8 mouse cellular contexts compared by ENCODE assay signal in the genomic region with DNA sequence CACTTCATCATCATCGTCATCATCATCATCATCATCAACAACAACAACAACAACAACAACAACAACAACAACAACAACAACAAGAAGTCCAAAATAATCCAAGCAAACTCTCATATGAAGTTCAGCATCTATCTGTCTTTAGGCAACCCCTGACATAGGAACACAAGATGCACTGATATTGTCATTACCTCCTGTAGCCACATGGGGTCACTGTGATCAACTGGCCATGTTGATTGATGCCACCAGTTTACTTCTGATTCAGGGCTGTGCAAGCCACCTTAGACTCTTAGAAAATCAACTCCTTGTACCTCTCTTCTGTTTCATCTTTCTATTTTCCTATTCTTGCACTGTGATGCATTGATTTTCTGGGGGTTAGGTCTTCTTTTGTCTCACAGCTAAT.
A peak's percentile ranks its signal among the peaks of the same experiment; 100 is the strongest.
DNase-seq lines count a peak whose midpoint lies in the region; ATAC-seq and TF ChIP-seq lines count a peak whose summit lies in the region.

No protein-coding gene starts in this region.

- H3K27ac ChIP-seq in heart, embryonic 11.5 days (ENCODE audit: low read depth, low read length) = no peak overlapping the region
- H3K27ac ChIP-seq in hindbrain, embryonic 13.5 days = no peak overlapping the region
- H3K27ac ChIP-seq in midbrain, embryonic 13.5 days = no peak overlapping the region
- H3K27ac ChIP-seq in testis, adult 2 months (ENCODE audit: control insufficient read depth, insufficient read depth, low read depth, low read length) = no peak overlapping the region

- no peaks in the 10 kb centered on the region for H3K36me3 ChIP-seq in heart, embryonic 11.5 days (ENCODE audit: control insufficient read depth, insufficient read depth, low read length)
- no peaks in the 10 kb centered on the region for H3K36me3 ChIP-seq in hindbrain, embryonic 13.5 days
- H3K36me3 ChIP-seq in midbrain, embryonic 13.5 days = no peaks in the 10 kb centered on the region
- no peaks in the 10 kb centered on the region for H3K36me3 ChIP-seq in testis, adult 2 months (ENCODE audit: control insufficient read depth, insufficient read depth, low read length)

- no peak for TF ChIP-seq POLR2A in testis, adult 2 months (IDR thresholded peaks at IDR 0.05; ENCODE audit: control insufficient read depth, low read depth, low read length)

- no peak for ATAC-seq in heart, embryonic 11.5 days (replicated peaks; ENCODE audit: insufficient number of reproducible peaks, low FRiP score, low TSS enrichment)
- peak; percentile 84; the same call in 1 of the 2 replicates for ATAC-seq in hindbrain, embryonic 13.5 days (ENCODE audit: low FRiP score)
- ATAC-seq in midbrain, embryonic 13.5 days = peak; percentile 77

- DNase-seq in heart, adult 8-10 months (ENCODE audit: low spot score) = peak; percentile 28
- DNase-seq in adrenal gland, adult 2 months = peak; percentile 38
- DNase-seq in embryo, embryonic 10.5 days (ENCODE audit: low spot score) = peak; percentile 83
- DNase-seq in layer of hippocampus, postnatal 36 days = peak; percentile 22 to 40

- H3K27me3 ChIP-seq in heart, embryonic 11.5 days (ENCODE audit: control insufficient read depth, insufficient read depth, low read length) = no peaks in the 10 kb centered on the region
- H3K27me3 ChIP-seq in hindbrain, embryonic 13.5 days = no peaks in the 10 kb centered on the region
- no peaks in the 10 kb centered on the region for H3K27me3 ChIP-seq in midbrain, embryonic 13.5 days
- no peaks in the 10 kb centered on the region for H3K27me3 ChIP-seq in testis, adult 2 months (ENCODE audit: control insufficient read depth, insufficient read depth, low read length)

- no peaks in the 10 kb centered on the region for H3K9me3 ChIP-seq in heart, embryonic 11.5 days (replicated peaks; ENCODE audit: control insufficient read depth, low read length)
- H3K9me3 ChIP-seq in hindbrain, embryonic 13.5 days = no peaks in the 10 kb centered on the region
- no peaks in the 10 kb centered on the region for H3K9me3 ChIP-seq in midbrain, embryonic 13.5 days

- peak; percentile 26; the same call in 1 of the 2 replicates for TF ChIP-seq CTCF in testis, adult 2 months (IDR thresholded peaks at IDR 0.05; ENCODE audit: control insufficient read depth, insufficient read depth, insufficient replicate concordance, low read depth, low read length)

- H3K4me3 ChIP-seq in heart, embryonic 11.5 days (ENCODE audit: low read depth, low read length) = no peak overlapping the region
- H3K4me3 ChIP-seq in hindbrain, embryonic 13.5 days = no peak overlapping the region
- no peak overlapping the region for H3K4me3 ChIP-seq in midbrain, embryonic 13.5 days (replicated peaks)
- H3K4me3 ChIP-seq in testis, adult 2 months (ENCODE audit: control insufficient read depth, low read depth, low read length) = no peak overlapping the region

- H3K4me2 ChIP-seq in heart, embryonic 11.5 days = no peak overlapping the region
- no peak overlapping the region for H3K4me2 ChIP-seq in hindbrain, embryonic 13.5 days
- no peak overlapping the region for H3K4me2 ChIP-seq in midbrain, embryonic 13.5 days (replicated peaks)

- no peak overlapping the region for H3K9ac ChIP-seq in heart, embryonic 11.5 days (ENCODE audit: low read depth, low read length)
- no peak overlapping the region for H3K9ac ChIP-seq in hindbrain, embryonic 13.5 days
- H3K9ac ChIP-seq in midbrain, embryonic 13.5 days (replicated peaks) = no peak overlapping the region

- no peaks in the 10 kb centered on the region for H3K4me1 ChIP-seq in heart, embryonic 11.5 days (ENCODE audit: control insufficient read depth, insufficient read depth, low read length)
- no peaks in the 10 kb centered on the region for H3K4me1 ChIP-seq in hindbrain, embryonic 13.5 days (replicated peaks)
- H3K4me1 ChIP-seq in midbrain, embryonic 13.5 days (replicated peaks) = no peaks in the 10 kb centered on the region
- no peaks in the 10 kb centered on the region for H3K4me1 ChIP-seq in testis, adult 2 months (ENCODE audit: control insufficient read depth, insufficient read depth, low read length)

- 9% methylated on average over 1 of the region's 1 CpGs for WGBS in heart, embryonic 11.5 days (ENCODE audit: insufficient replicate concordance)
- 10% methylated on average over 1 of the region's 1 CpGs for WGBS in hindbrain, embryonic 13.5 days
- 12% methylated on average over 1 of the region's 1 CpGs for WGBS in midbrain, embryonic 13.5 days

Comparison
In these comparisons a context has a peak if more than half of its experiments do, and no peak if none do; other contexts are left out.
1. DNase-seq: peak in every context shown above with its lines; median percentile 83 in embryo, embryonic 10.5 days; 38 in adrenal gland, adult 2 months; 31 in layer of hippocampus, postnatal 36 days; 28 in heart, adult 8-10 months.